Mouse (Mus musculus) lung, postnatal 0 days (tissue): ENCODE data around the gene Zfand2b.

Source experiments
- CTCF ChIP-seq: IDR thresholded peaks from 2 replicates; pipeline ENCODE4 v1.5.1; 2016; ENCODE audit warnings: antibody characterized with exemption, mild to moderate bottlenecking
- EP300 ChIP-seq: IDR thresholded peaks from 2 replicates; pipeline ENCODE4 v1.6.1; 2016; ENCODE audit warnings: antibody characterized with exemption, mild to moderate bottlenecking, control low read depth

DNA sequence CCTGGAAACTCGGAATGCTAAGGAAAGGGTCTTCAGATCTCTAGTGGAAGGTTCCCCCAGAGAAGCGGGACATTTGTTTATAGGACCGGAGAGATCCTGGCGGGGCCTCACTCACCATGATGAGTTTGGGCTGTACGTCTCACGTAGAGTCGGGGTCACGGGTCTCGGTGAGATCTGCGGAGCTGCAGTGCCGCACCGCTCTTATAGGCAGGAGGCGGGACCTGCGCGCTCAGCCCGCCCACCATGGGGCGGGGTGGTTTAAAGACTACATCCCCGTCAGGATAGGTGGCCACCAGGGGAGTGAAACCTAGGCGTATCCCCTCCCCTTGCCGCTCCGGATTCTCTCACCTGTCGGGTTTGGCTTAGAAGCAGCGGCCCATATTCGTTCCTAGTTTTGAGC, 50.6 kb downstream of the Zfand2b start:
- TF ChIP-seq CTCF (peak; percentile 49), EP300 (no peak)
